Mouse (Mus musculus) cerebellum, adult (tissue): ENCODE data around the gene Tmem102.

Source experiments
- ATAC-seq: cut with Nextera tagmentation; 2 replicates; pipeline ENCODE4 v1.9.2; 2017; ENCODE audit warnings: mild to moderate bottlenecking, moderate library complexity, mixed read lengths; ENCODE audit not compliant: insufficient number of reproducible peaks, low FRiP score, low TSS enrichment

Tmem102 gene

GRCm38 (mm10) chr11:69823456-69823855, 18.0 kb upstream of the Tmem102 start:
- ATAC-seq, result no peak

DNA sequence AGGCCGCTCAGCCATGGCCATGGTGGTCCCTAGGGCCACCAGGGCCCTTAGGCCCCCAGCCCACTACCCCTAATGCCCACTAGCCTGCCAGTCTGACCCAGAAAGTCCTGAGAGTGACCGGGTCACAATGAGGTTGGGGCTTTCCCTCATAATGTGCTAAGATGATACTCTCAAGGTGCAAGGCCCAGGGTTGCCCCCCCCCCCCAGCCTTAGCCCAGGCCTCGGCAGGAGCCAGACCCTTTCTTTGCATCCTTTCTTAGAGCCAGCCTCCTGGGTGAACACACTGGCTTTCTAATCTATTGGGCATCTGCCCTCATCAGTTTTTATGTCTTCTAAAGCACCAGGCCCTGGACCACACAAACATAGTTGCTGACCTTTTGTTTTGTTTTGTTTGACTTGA, 16.7 kb upstream of the Tmem102 start, which contains the start of gene Spem1:
Spem1 (minus strand) TSS at position 101 of the 400 bp plus-strand sequence.
- ATAC-seq, result no peak

DNA sequence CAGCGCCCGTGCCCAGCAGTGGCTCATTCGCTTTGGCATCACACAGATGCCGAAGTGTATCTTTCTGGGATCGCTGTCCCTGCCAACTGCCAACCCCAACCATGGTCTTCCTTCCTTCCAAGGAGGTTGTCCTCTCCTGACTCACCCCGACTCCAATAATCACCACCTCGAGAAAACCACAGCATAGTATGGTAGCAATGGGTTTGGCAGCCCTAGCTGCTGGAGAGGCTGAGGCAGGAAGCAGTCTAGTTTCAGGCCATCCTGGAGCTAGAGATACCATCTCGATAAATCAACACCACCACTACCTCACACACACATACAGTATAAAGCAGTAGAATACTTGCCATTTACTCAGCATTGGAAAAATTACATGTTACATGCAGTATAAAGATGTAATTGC, 13.4 kb upstream of the Tmem102 start:
- ATAC-seq, result no peak

DNA sequence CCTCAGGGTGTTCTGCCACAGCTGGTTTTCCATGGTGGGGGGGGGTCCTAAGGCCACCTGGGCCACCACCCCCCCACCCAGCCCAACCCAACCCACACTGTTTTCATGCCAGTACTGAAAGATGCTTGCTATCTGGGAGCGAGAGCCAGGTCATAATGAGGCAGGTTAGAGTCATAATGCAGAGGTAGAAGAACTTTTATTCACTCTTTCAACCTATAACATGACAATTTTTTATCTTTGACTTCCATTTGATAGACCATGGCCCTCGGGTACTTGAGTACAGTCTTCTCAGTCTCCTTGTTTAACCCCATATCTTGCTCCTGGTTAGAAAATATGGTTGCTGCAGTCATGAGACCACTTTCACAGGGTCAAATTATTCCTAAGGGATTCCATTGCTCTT, 12.9 kb upstream of the Tmem102 start, which contains the start of gene Spem2:
Spem2 (minus strand) TSS at position 101 of the 400 bp plus-strand sequence.
- ATAC-seq, result no peak

- no peak for ATAC-seq
Observed at GRCm38 (mm10) chr11:69816520-69816919, 11.1 kb upstream of the Tmem102 start.

- ATAC-seq, result no peak
Observed at GRCm38 (mm10) chr11:69815155-69815554, 9.7 kb upstream of the Tmem102 start, which contains the start of gene Gm39566. TSS of gene Gm39566 (minus strand) at chr11:69815298.

DNA sequence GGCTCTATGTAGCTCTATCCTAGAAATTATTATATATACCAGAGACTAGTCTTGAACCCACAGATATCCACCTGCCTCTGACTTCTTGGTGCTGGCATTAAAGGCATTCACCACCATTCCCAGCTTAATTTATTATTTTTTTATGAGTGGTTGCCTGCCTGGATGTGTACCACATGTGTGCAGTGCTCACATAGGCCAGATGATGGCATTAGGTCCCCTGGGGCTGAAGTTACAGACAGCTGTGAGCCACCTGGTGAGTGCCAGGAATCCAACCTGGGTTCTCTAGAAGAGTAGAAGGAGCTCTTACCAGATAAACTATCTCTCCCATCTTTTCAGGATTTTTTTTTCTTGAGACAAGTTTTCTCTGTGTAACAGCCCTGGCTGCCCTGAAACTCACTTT, 4.9 kb upstream of the Tmem102 start:
- ATAC-seq, result no peak

DNA sequence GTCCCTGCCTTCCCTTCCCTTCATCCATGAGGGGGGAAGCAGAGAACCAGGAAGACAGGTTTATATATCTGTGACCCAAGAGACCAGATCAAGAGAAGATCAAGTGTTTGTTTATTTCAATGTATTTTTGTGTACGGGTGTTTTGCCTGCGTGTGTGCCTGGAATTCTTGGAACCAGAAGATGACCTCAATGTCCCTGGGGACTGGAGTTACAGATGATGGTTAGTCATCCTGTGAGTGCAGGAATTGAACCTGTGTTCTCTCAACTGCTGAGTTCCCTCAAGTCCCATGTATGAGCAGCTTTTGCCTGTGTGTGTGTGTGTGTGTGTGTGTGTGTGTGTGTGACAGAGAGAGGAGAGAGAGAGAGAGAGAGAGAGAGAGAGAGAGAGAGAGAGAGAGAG, 2.2 kb upstream of the Tmem102 start:
- no peak for ATAC-seq

GRCm38 (mm10) chr11:69806378-69806777, 954 bp upstream of the Tmem102 start:
- ATAC-seq, result no peak

DNA sequence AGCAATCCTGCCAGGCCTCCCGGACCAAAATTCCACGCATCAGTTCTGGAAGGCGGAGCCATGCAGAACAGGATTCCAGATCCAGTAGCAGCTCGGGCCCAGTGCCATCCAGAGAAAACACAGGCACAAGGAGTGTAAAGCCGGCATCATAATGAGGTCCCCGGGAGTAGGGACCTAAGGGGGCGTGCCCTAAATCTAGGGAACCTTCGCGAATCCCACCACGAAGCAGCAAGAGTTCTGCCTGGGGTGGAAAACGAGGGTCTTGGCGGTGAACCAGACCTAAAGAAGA, 828 bp downstream of the Tmem102 start:
- ATAC-seq, result no peak

DNA sequence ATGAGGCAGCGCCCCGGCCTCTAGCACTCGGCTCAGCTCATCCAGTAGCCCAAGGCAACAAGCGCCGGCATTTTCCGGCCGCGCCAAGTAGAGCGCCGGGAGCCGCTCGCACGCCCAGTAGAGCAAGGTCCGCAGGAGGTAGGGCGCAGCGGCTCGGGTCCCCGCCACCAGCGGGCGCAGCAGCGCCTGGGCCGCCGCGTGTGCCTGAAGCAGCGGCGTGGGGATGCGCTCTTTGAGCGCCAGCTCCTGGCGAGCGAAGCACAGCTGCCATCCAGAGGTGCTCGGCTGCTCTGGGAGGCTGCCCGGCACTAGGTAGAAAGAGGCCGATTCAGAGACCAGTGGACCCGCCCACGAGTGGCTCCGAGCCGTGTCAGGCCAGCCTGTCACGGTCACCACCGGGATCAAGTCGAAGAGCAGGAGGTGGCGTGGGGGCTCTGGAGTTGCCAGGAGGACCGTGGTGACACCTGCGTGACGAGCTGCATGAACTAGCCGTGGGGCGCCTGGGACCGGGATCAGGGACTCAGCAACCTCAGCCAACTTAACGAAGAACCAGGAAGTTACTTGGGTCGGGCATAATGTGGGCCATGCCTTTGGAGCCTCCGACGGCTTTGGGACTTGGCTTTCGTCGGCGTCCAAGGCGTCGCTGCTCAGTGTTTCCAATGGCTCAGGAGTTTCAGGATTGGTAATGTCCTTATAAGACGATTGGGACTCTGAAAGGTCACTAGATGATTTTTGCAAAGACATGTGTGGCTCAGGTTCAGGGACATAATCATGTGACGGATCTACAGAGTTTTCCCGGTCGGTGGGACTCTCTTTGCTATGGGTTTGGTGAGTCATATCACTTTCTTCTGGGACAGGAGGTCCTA, 1.4 kb downstream of the Tmem102 start:
- ATAC-seq, result 0 out of 2 replicates have a peak, but pooled peaks have one; percentile 31

DNA sequence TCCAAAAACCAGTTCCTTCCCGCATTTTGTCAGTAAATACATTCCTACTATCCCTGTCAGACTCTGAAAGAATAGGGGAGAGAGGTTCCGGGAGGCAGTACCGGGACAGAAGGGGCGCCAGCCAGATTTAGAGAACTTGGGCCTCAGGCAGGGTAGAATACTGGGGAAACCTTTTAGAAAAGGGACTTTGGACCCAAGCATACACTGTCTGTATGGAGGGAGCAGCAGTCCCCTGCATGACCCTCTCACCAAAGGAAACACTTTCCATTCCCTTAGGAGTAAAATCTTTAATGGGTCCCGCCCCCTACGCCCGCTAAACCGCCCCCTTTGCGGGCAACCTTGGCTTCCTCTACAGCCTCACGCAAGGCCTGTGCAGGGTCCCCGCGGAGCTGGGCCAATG, 2.1 kb downstream of the Tmem102 start:
- no peak for ATAC-seq

DNA sequence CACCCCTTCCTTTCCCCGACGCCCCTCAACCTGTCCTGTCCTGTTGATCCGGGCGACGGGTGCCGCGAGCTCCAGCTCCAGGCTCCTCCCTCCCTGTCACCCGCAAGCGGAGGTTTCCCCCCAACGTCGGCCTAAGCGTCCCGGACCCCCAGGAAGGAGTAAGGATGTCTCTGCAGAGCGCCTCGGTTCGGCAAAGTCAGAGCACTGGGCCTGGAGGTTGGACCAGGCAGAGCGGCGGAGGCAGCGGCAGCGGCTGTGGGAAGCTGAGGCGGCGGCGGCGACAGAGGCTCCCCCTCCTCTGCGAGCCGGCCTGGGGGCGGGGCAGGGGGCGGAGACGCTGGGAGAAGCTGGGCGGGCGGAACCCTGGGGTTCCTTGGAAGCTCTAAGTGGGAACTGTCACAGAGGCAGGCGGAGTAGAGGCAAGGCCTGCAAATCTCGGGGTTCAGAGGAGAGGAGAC, 2.7 kb downstream of the Tmem102 start:
- ATAC-seq, result no peak

GRCm38 (mm10) chr11:69801379-69801977, 3.9 kb downstream of the Tmem102 start, which contains the start of gene Fgf11:
TSS of gene Fgf11 (minus strand) at chr11:69801857.
- no peak for ATAC-seq

GRCm38 (mm10) chr11:69800392-69801197, 4.8 kb downstream of the Tmem102 start:
- no peak for ATAC-seq

GRCm38 (mm10) chr11:69800138-69800391, 5.4 kb downstream of the Tmem102 start:
- no peak for ATAC-seq

- ATAC-seq, result no peak
Observed at GRCm38 (mm10) chr11:69799394-69800137, 5.9 kb downstream of the Tmem102 start.

DNA sequence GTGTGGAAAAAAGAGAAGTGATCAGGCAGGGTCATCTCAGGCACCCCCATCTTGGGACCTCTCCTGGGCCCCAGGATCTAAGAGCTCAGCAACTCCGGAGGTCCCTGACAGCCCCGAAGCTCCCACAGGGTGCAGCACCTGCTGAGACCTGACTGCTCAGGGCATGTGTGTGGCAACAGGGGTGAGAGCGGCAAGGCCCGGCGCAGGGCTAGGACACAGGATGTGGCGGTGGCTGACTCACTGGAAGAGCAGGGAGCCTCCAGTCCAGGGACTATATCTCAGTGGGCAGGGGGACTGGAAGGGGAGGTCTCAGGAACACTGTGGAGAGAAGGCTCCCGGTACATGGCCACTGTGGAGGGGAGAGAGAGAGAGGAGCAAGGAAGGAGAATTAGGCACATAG, 7.5 kb downstream of the Tmem102 start:
- ATAC-seq, result no peak

GRCm38 (mm10) chr11:69795983-69796435, 9.4 kb downstream of the Tmem102 start:
- ATAC-seq, result no peak
